Mouse (Mus musculus) embryo, embryonic 11 days (tissue): ENCODE measurements at regions not wholly inside any gene's neighbourhood (a gene's known extent, or its start where the extent isn't known, plus 50 kb on each side); places are given as distances from the start of the nearest gene placed in this dataset.

ENCODE experiments used
- DNase-seq: peaks from one replicate; pipeline ENCODE4 v3.0.0-alpha.2; 2015

DNA sequence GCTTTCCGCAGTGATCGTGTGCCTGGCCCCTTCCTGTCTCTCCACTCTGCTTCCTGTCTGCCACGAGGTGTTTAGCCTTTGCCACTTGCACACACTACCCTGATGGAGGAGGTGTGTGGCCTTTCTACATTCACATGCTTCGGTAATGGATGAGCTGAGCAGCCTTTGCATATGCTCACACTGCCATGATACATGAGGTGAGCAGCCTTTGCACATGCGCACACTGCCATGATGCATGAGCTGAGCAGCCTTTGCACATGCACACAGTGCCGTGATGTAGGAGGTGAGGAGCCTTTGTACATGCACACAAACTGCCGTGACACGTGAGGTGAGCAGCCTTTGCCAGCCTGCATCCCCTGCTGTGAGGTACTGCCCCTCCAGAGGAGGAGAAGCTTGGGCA, 58.3 kb downstream of the Erv3 start:
- DNase-seq: no peak

- no peak for DNase-seq
These were observed 59.2 kb downstream of the Erv3 start for GRCm38 (mm10) chr2:131800126-131800894.

DNA sequence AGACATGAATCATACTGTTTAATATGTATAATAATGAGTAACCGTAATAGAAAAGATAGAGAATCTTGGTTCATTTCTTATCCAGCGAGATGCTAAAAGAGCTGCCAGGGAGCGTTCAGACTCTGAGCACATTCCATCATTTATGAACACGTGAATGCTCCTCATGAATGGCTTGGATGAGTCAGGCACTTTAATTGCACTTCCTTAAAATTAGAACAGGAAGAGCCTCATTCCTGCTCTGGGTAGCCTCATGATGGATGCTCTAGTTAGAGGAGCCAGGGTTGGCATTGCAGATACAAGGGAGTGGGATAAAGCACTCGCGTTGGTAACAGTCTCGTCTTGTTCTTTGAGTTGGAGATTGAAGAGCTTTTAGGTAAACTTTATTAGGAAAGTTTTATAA, 60.1 kb downstream of the Erv3 start:
- DNase-seq: no peak

GRCm38 (mm10) chr2:131797001-131797693, 62.4 kb downstream of the Erv3 start:
- no peak for DNase-seq

DNA sequence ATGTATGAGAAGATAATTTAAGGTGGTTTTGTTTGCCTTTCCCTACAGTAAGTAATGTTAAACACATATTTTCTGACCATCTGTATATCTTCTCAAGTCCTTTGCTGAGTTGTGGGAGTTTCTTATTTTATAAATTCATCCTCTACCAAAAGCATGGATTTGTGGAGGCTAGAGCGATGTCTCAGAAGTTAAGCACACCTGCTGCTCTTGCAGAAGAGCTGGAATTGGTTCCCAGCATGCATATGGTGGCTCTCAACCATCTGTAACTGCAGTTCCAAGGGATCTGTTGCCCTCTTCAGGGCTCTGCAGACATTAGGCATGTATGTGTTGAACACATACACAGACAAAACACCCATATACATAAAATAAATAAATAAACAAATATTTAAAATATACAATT, 84.2 kb downstream of the Erv3 start:
- DNase-seq: no peak

GRCm38 (mm10) chr2:131773691-131774090, 85.9 kb downstream of the Erv3 start:
- no peak for DNase-seq

DNA sequence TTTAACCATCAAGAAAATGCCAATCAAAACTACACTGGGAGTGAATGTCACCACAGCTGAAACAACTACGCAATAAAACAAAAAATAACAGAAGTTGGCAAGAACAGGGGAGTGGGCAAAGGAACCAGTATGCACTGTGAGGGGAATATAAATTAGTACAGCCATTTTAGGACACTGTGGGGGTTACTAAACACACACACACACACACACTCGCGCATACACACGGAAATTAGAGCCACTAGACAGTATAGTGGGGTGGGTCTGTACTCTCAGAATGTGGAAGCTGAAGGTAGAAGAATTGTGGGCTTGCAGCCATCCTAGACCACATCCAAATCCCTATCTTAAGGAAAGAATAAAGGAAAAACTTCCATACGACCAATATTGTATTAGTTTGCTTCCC, 87.4 kb downstream of the Erv3 start:
- no peak for DNase-seq

DNA sequence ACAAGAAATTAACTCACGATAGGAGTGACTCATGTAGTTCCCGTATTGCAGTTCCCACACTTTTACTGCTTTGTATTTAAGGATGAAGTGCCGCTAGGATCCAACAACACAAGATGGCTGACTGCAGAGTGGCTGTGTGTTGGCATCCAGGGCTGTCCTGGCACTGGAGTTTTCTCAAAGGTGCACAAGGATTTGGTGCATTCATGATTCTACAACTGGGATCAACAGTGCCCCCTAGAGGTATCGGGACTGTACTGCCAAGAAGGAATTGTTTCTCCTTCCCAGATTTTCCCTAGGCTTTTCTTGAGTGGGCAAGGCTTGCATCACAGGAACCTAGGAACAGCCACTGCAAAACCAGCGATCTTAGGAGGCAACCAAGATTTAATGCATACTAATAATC, 88.7 kb downstream of the Erv3 start:
- DNase-seq: peak; percentile 67

DNA sequence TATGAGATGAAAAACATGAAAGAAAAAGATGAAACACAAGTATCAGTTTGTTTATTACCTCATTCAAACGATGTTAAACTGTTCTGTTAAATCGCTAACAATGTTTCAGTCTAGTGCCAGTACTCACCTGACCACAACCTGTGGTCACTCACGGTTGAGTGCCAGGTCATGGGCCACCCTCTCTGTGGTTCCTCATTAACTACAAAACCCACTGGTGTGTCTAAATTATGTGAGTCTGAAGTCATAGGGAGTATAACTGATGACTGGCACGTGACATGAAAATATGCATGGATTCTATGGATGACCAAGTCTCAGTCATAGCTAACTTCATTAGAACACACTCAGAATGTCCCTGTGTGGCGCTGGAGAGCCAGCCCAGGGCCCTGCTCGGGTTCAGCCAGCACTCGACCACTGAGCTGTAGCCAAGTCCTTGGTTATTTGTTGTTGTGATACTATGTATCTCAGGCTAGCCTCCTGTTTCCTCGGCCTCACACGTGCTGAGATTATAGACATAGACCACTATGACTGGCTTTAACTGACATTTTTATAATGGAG, 89.8 kb downstream of the Erv3 start:
- no peak for DNase-seq

GRCm38 (mm10) chr2:131766500-131766899, 93.0 kb downstream of the Erv3 start:
- no peak for DNase-seq

GRCm38 (mm10) chr2:131761507-131761906, 98.0 kb downstream of the Erv3 start:
- DNase-seq: no peak

DNA sequence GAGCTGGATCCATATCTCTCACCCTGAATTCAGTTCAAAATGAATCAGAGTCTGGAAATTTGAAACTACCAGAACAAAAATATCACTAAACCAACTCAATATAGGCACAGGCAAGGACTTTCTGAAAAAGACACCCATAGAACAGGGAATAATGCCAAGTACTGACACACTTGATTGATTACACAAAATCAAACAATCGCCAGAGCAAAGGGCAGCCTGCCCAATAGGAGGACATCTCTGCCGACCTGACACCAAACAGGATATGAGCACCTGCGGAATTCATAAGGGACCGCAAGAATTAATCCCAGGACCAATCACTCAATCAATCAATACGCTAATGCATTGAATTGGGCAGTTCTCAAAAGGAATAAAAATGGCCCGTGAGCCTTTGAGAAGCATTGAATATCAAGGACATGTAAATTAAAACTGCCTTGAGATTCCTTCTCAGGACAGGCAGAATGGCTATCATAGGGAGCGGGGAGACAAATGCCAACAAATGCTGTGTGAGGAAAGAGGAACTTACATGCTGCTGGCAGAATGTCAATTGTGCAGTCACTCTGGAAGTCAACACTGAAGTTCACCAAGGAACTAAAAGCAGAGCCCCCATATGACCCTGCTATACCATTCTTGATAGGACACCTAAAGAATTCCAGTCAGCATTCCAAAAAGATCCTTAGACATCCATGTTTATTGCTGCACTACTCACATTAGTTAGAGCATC, 102.2 kb downstream of the Erv3 start:
- no peak for DNase-seq

DNA sequence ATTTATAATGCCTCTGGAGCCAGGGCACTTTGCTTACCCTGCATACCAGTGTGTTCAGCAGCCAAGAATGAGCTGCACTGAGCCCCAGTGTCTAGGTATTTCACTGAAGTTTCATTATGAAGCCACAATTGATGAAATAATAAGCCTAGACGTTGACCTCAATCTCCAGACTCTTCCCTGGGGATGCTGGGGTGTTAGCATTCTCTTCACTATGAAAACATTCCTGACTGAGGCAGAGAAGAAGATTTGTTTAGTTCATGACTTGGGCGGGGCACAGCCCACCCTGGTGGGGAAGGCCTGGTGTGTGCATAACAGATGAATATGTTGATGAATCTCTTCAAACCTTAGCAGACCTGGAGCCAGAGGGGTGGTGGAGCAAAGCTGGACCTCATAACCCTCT, 104.4 kb downstream of the Erv3 start:
- no peak for DNase-seq

DNA sequence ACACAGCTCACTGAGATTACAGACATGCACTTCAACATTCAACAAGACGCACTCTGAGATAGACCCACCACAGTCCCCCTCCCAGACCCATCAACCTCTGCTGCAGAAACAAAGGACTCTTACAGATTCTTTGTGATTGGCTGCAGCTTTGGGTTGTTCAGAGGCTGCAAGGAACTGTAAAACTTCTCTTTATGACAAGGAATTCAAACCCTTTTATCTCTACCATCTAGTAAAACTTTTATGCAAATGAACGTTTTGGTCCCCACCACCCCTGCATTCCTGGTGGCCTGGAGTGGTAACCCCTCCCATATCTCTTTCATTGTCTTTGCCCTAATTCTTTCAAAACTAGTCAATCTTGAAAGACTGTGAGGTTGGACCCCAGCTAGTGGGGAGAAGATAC, 106.1 kb downstream of the Erv3 start:
- DNase-seq: no peak

DNA sequence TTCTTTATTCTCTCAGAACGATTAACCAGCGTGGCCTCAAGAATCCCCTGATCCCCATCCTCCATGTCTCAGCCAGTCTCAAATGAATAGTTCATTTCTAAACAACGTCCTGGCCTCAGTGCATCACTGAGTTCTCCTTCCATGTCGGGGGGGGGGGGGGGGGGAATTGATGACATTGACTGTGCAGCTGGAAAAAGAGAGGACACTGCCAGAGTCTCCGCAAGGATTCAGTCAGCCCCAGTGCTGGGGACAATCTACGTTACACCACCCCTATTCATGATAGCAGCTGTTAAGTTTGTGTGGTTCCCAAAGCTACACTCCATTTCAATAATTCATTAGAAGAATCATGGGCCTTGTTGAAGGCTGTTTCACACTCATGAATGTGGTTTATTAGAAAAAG, 108.9 kb downstream of the Erv3 start:
- DNase-seq: no peak

DNA sequence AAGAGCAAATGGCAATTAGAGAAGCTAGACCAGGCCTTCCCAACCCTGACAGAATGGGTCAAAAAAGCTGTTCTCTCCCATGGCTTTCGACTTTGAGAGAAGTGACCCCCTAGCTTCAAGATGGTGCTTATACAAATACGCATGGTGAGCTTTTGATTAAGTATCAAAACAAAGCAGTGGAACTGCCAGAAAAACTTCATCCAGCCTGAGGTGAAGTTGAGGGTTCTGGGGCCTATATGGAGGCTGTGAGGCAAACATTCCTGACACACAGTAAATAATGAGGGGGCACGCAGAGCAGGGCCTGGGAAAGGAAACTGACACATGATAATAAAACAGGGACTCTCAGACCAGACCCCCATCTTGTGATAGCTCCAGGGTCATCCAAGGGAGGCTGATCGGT, 109.3 kb downstream of the Erv3 start:
- no peak for DNase-seq

- no peak for DNase-seq
These were observed 109.8 kb downstream of the Erv3 start for GRCm38 (mm10) chr2:131749746-131750145.

DNA sequence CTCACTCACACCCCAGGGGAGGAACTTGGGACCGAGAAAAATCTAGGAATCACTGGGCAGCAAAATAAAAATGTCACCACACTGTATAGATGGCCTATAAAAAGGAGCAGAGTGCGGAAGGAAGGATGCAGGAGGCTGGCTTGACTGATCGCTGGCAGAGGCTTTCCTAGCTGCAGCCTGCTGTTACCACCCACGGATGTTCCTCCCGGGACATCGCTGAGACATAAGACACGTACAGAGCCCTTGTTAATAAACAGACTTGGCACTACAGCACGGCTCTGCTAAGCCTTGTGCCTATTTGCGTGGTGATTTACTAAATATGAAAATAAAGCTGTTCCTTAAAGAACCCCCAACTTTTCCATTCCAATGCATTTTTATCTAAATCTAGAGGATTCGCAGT, 110.8 kb downstream of the Erv3 start:
- DNase-seq: no peak

DNA sequence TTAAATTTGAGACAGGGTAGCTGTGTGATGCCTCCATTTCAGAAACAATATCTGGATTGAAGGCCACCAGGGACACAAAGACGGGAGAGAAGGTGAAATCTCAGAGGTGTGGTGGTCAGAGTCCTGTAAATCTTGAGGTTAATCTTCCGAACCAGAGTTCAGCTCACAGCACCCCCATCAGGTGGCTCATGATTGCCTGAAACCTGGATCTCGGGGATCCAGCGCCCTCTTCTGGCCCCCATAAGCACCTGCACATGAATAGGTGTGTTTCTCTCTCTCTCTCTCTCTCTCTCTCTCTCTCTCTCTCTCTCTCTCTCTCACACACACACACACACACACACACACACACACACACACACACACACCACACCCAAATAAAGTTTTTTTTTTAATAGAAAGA, 111.8 kb downstream of the Erv3 start:
- DNase-seq: no peak

DNA sequence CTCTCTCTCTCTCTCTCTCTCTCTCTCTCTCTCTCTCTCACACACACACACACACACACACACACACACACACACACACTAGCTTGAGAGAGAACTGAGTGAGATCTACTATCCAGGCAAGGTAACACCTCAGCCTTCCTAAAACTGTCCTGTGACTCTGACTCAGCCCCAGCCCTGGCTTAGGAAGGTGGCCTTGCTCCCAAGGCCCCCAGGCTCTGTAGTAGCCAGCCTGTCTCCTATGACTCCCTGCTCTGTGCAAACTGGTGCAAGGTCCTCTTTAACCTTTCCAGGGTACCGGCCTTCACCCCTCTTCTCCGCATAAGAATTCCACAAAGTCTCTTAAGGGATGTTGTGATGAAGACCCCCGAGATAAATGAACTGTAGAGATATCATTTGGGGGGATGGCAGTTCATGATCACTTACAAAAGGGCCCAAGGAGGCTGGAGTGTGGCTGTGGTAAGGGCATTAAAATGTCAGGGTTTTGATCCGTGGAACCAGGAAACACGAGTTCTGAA, 114.1 kb downstream of the Erv3 start:
- DNase-seq: no peak

GRCm38 (mm10) chr2:131744957-131745356, 114.6 kb downstream of the Erv3 start:
- no peak for DNase-seq

DNA sequence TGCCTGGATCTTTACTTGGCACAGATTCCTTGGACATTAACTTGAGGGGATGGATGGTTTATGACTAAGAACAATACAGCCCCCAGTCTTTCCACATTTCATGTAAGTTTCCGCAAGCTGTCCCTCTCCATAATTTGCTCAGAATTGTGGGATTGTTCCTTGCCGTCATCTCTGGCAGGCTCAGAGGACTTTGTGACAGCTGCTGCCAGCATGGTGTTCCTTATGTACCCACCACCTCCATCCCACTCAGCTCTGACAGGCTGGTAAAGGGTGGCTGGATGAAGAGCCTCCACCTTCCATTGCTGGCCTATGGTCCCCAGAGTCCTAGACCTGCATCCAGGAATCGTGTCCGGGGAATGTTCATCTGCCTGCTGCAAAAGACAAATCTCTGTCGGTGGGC, 119.1 kb downstream of the Erv3 start:
- DNase-seq: no peak

DNA sequence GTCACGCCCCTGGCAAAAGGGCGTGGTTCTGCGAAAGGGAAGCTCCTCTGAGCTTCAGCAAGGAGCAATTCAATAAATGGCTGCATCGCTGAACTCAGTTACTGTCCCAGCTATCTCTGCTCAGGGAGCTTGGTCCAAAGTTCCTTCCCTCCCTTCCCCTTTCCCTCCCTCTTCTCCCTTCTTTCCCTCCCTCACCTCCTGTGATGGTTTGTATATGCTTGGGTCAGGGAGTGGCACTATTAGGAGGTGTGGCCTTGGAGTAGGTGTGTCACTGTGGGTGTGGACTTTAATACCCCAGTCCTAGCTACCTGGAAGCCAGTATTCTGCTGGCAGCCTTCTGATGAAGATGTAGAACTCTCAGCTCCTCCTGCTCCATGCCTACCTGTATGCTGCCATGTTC, 120.5 kb downstream of the Erv3 start:
- no peak for DNase-seq
